Mouse (Mus musculus) urinary bladder, adult 18-20 months (tissue): ENCODE results near the gene Cyp27a1.

Source experiments
- DNase-seq, 2 experiments: peaks; one replicate each; pipeline ENCODE4 v3.0.0; 2022; ENCODE audit warnings: low spot score in 2 of 2, mixed read lengths in 2 of 2

Gene Cyp27a1

DNA sequence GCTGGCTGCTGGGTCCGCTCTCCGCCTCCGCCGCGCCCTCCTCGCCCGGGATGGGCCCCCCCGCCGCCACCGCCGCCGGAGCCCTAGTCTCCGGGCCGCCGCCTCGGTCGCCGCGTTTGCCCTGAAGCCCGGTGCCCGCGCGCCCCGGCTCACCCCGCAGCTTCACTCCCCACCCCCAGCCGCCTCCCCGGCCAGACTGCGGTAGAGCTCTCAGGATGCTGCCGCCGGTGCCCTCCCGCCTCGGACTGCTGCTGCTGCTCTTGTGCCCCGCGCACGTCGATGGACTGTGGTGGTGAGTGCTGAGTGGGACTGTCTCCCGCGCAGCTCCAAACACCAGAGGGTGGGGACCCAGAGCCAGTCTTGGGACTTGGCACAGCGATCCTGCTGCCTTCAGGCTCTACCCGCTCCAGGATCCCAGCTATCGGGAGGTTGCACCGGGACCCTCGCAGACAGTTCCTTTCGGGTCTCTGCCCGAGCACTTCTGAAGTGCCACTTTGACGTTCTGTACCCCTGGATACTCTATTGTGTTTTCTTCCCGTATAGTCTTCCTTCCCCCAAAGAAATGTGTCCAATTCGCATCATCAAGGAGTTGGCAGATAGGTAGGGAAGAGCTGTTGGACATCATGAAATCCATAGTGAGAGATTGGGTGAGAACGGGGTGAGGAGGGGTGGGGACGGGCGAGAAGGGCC, 58.7 kb downstream of the Cyp27a1 start:
- no peak for DNase-seq

DNA sequence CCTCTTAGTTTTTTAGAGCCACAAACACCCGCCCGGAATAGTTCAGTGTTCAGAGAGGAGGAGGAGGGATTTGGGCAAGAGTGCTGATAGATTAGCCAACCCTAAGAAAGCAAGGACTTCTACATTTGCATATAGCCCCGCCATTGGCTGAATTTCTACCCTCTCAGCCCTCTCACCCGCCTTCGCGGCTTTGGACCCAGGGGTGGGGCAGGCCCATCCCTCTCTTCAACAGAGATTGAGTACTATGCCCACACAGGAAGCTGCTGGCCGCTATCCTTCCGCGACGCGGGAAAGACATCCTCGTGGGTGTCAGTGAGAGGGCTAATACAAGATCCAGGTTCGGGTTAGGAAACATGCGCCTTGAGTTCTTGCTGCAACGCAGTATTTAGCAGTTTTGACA, 59.8 kb downstream of the Cyp27a1 start:
- DNase-seq, result peak in 1 of 2 experiments; percentile 83

DNA sequence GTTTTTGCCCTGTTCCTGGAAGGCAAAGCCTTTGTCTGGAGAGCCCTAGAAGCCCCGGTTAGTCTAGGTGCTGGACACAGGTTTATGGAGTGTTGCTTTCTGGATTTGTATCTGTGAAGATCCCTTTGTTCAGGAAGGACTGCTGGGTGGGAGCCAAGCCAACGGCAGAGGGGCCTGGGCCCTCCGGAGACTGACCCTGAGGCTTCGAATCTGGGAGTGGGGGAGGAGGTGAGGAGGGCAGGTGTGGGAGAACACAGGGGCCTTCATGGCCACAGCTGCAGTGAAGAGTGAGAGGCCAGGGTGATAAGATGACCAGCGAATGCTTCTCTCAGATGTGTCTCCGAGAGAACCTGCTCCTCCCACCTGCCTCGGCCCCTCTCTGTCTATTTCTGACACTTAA, 60.7 kb downstream of the Cyp27a1 start:
- DNase-seq, result no peak

DNA sequence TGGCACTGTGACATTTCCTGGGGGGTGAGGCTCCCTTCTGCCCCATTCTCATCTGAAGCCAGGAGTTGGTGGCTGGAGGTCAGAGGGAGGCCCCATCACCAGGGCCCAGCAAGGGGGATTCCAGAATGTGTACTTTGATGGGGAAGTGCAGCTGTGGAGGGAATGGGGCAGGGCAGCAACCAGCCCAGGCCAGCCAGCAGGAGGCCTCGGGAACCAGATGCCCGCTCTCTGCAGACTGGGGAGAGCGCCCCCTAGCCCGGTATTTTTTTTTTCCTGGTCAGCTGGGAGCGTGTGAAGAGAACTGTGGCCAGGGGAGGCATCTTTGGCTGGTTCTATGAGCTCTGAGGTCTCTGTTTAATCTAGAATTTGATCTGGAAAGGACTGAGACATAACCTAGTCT, 62.4 kb downstream of the Cyp27a1 start:
- DNase-seq, result no peak

- no peak for DNase-seq
Observed at GRCm38 (mm10) chr1:74778934-74779486, 65.6 kb downstream of the Cyp27a1 start.

DNA sequence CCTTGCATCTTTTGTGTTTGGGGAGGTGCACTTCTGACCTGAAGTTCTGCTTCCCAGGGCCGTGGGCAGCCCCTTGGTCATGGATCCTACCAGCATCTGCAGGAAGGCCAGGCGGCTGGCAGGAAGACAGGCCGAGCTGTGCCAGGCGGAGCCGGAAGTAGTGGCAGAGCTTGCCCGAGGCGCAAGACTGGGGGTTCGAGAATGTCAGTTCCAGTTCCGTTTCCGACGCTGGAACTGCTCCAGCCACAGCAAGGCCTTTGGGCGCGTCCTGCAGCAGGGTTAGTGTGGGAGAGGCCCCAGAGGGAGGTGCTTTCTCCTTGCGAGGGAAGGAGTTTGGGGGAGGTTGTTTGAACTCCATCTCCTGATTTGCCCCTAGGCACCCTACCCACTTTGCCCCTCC, 68.7 kb downstream of the Cyp27a1 start:
- no peak for DNase-seq

- no peak for DNase-seq
Observed at GRCm38 (mm10) chr1:74783554-74783953, 70.2 kb downstream of the Cyp27a1 start.

GRCm38 (mm10) chr1:74784041-74784759, 70.8 kb downstream of the Cyp27a1 start:
- DNase-seq, result peak in 1 of 2 experiments; percentile 72
